Mouse (Mus musculus) megakaryocyte, embryonic 14.5 days (primary cell): ENCODE measurements around the gene Gm20388.

Experiments used
- FLI1 ChIP-seq: IDR thresholded peaks from 2 replicates; pipeline ENCODE4 v1.6.1; 2012; ENCODE audit warnings: low read length, inconsistent platforms, mixed read lengths
- GATA1 ChIP-seq: IDR thresholded peaks from 3 replicates; pipeline ENCODE4 v1.6.1; 2012; ENCODE audit warnings: mixed read lengths, low read length, inconsistent platforms, borderline replicate concordance

DNA sequence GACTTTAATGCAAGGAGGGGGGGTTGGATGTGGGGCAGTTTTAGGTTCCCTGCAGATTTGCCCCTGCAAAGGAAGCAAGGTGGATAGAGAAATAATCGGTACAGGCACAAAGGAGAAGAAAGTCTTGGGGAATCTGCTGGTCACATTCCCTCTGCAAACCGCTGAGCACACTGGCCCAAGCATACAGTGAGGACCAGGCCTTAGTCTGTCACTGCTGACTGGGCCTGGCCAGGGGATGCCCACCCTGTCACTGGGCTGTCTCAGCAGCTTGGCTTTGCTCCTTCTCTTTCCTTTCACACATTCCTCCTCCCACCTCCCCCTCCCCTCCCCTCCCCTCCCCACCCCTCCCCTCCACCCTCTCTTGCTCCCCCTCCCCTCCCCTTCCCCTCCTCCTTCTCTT is 3806.5 kb downstream of the Gm20388 start:
- TF ChIP-seq GATA1 (no peak), FLI1 (no peak)
